Mouse (Mus musculus) kidney, embryonic 16.5 days (tissue): ENCODE data around the gene Ube2ql1. TPM values are rescaled to one million over a fixed set of nuclear protein-coding genes. Genes with fewer than 3 reads are reported as not detected.

ENCODE experiments used
- ATAC-seq: fragments of 200-750 bp; cut with Nextera tagmentation; 2 replicates; pipeline ENCODE4 v1.8.0; 2017; ENCODE audit warnings: moderate TSS enrichment; ENCODE audit not compliant: low FRiP score, low TSS enrichment
- H3K27ac ChIP-seq: fragments of 300-500 bp; sonication (generic); 2 replicates; pipeline ENCODE4 v1.5.1; 2014; ENCODE audit warnings: low read length
- H3K27me3 ChIP-seq: fragments of 300-500 bp; sonication (generic); 2 replicates; pipeline ENCODE4 v1.6.1; 2014; ENCODE audit warnings: low read length, control low read depth, mixed read lengths; ENCODE audit not compliant: insufficient read depth
- H3K36me3 ChIP-seq: fragments of 300-500 bp; sonication (generic); 2 replicates; pipeline ENCODE4 v1.6.1; 2014; ENCODE audit warnings: low read length, control low read depth, mixed read lengths; ENCODE audit not compliant: insufficient read depth
- H3K4me1 ChIP-seq: fragments of 300-500 bp; sonication (generic); 2 replicates; pipeline ENCODE4 v1.6.1; 2014; ENCODE audit warnings: low read length, control low read depth, mixed read lengths; ENCODE audit not compliant: insufficient read depth
- H3K4me2 ChIP-seq: fragments of 300-500 bp; sonication (generic); replicated peaks from 2 replicates; pipeline ENCODE4 v1.6.1; 2014; ENCODE audit warnings: low read depth, low read length
- H3K4me3 ChIP-seq: fragments of 300-500 bp; sonication (generic); 2 replicates; pipeline ENCODE4 v1.5.1; 2014; ENCODE audit warnings: mild to moderate bottlenecking, low read length
- H3K9ac ChIP-seq: fragments of 300-500 bp; sonication (generic); replicated peaks from 2 replicates; pipeline ENCODE4 v1.6.1; 2014; ENCODE audit warnings: low read length
- H3K9me3 ChIP-seq: fragments of 300-500 bp; sonication (generic); 2 replicates; pipeline ENCODE4 v1.6.1; 2016; ENCODE audit warnings: low read length, control low read depth
- WGBS: fragments of 180-500 bp; shearing (Covaris S2); extraction: QIAGEN DNeasy Blood & Tissue Kit; methylation state at CpG from one replicate; pipeline ENCODE4 v1.1.7; 2014; 5-methylcytosine and 5-hydroxymethylcytosine counted together
- polyA plus RNA-seq: library from polyadenylated mRNA; unstranded; fragments of >200 nt; fragmentation: Nextera tagmentation; extraction: Ambion mirVana; gene quantifications from 2 replicates; pipeline ENCODE4 v1.2.1, GENCODE M21; 2015

Ube2ql1 gene
- polyA plus RNA-seq, 1 experiment from 2014 or later: 0.61 TPM

- ATAC-seq: no peak
- WGBS: 33% methylated on average over 5 of the region's 5 CpGs
These were observed 54.3 kb downstream of the Ube2ql1 start for GRCm38 (mm10) chr13:69685406-69685818.

GRCm38 (mm10) chr13:69673921-69674618, 65.6 kb downstream of the Ube2ql1 start:
- WGBS: 46% methylated on average over 10 of the region's 10 CpGs

More at GRCm38 (mm10) chr13:69685406-69685818, 54.3 kb downstream of the Ube2ql1 start:
- no peaks in the 10 kb centered on the region for H3K27me3 ChIP-seq
- H3K9ac ChIP-seq: no peak overlapping the region
- H3K4me2 ChIP-seq: no peak overlapping the region
- H3K9me3 ChIP-seq: no peaks in the 10 kb centered on the region
- H3K4me1 ChIP-seq: no peaks in the 10 kb centered on the region
- H3K27ac ChIP-seq: no peak overlapping the region
- no peak overlapping the region for H3K4me3 ChIP-seq
- H3K36me3 ChIP-seq: no peaks in the 10 kb centered on the region

GRCm38 (mm10) chr13:69673197-69673920, 66.3 kb downstream of the Ube2ql1 start:
- Histone ChIP-seq H3K36me3 (no peaks in the 10 kb centered on the region), H3K9ac (no peak overlapping the region), H3K27me3 (no peaks in the 10 kb centered on the region), H3K4me2 (no peak overlapping the region), H3K4me1 (no peaks in the 10 kb centered on the region), H3K27ac (no peak overlapping the region), H3K9me3 (no peaks in the 10 kb centered on the region), H3K4me3 (no peak overlapping the region)
- WGBS: 75% methylated on average over 5 of the region's 5 CpGs
- ATAC-seq: no peak

More at GRCm38 (mm10) chr13:69673921-69674618, 65.6 kb downstream of the Ube2ql1 start:
- no peak overlapping the region for H3K4me3 ChIP-seq
- no peaks in the 10 kb centered on the region for H3K4me1 ChIP-seq
- H3K36me3 ChIP-seq: no peaks in the 10 kb centered on the region
- ATAC-seq: no peak
- no peak overlapping the region for H3K9ac ChIP-seq
- no peak overlapping the region for H3K4me2 ChIP-seq
- H3K27me3 ChIP-seq: no peaks in the 10 kb centered on the region
- H3K9me3 ChIP-seq: no peaks in the 10 kb centered on the region
- no peak overlapping the region for H3K27ac ChIP-seq

- WGBS: 93% methylated on average over 10 of the region's 10 CpGs
- no peak for ATAC-seq
These were observed 67.1 kb downstream of the Ube2ql1 start for GRCm38 (mm10) chr13:69672565-69672964.

GRCm38 (mm10) chr13:69672121-69672520, 67.6 kb downstream of the Ube2ql1 start:
- Histone ChIP-seq H3K27me3 (no peaks in the 10 kb centered on the region), H3K4me1 (no peaks in the 10 kb centered on the region), H3K9ac (no peak overlapping the region), H3K4me3 (no peak overlapping the region), H3K27ac (no peak overlapping the region), H3K4me2 (no peak overlapping the region), H3K9me3 (no peaks in the 10 kb centered on the region), H3K36me3 (no peaks in the 10 kb centered on the region)
- no peak for ATAC-seq
- 85% methylated on average over 5 of the region's 5 CpGs for WGBS

More at GRCm38 (mm10) chr13:69672565-69672964, 67.1 kb downstream of the Ube2ql1 start:
- no peak overlapping the region for H3K9ac ChIP-seq
- H3K4me3 ChIP-seq: no peak overlapping the region
- H3K36me3 ChIP-seq: no peaks in the 10 kb centered on the region
- H3K9me3 ChIP-seq: no peaks in the 10 kb centered on the region
- no peaks in the 10 kb centered on the region for H3K27me3 ChIP-seq
- H3K27ac ChIP-seq: no peak overlapping the region
- H3K4me1 ChIP-seq: no peaks in the 10 kb centered on the region
- no peak overlapping the region for H3K4me2 ChIP-seq

- ATAC-seq: no peak
- Histone ChIP-seq H3K9me3 (no peaks in the 10 kb centered on the region), H3K4me3 (no peak overlapping the region), H3K27ac (no peak overlapping the region), H3K4me1 (no peaks in the 10 kb centered on the region), H3K4me2 (no peak overlapping the region), H3K9ac (no peak overlapping the region), H3K36me3 (no peaks in the 10 kb centered on the region), H3K27me3 (no peaks in the 10 kb centered on the region)
- 61% methylated on average over 3 of the region's 3 CpGs for WGBS
These were observed 85.2 kb downstream of the Ube2ql1 start for GRCm38 (mm10) chr13:69654508-69654907.

Other genes starting within 250 kb of the Ube2ql1 start
- gene Nsun2, start 206.1 kb downstream of the Ube2ql1 start, polyA plus RNA-seq: 124 and 131 TPM in 2 replicates
- gene Tent4a, start 205.3 kb downstream of the Ube2ql1 start, polyA plus RNA-seq: 5.0 and 5.1 TPM in 2 replicates
- 25.0 and 27.7 TPM in 2 replicates for gene Srd5a1, start 128.4 kb downstream of the Ube2ql1 start, polyA plus RNA-seq
- gene Med10, start 62.5 kb upstream of the Ube2ql1 start, polyA plus RNA-seq: 148 and 153 TPM in 2 replicates